In genomic region chr2:60323411-60323810, GRCm38 (mm10) we compare ENCODE assay signal across 10 mouse cellular contexts. TPM values are rescaled to one million over a fixed set of nuclear protein-coding genes. Genes with fewer than 3 reads are reported as not detected.
DNase-seq lines count a peak whose midpoint lies in the region; ATAC-seq and TF ChIP-seq lines count a peak whose summit lies in the region.
"Had no signal": no experiment of that assay in that cellular context is flagged by ENCODE, and none has a peak within 500 bp of the region (broad histone marks: within the 10 kb centered on the region; RNA-seq: fewer than 3 reads in every experiment).

No protein-coding gene starts in this region.

- TF ChIP-seq POLR2A in bone marrow macrophage, adult 2 months (IDR thresholded peaks at IDR 0.05; ENCODE audit: borderline replicate concordance, low read depth, low read length), result no peak

- H3K27me3 ChIP-seq in hindbrain, embryonic 11.5 days (ENCODE audit: control insufficient read depth, insufficient read depth, low read length), result no peaks in the 10 kb centered on the region
- no peaks in the 10 kb centered on the region for H3K27me3 ChIP-seq in hindbrain, embryonic 14.5 days (ENCODE audit: control insufficient read depth, insufficient read depth, low read length)
- H3K27me3 ChIP-seq in limb, embryonic 10.5 days (ENCODE audit: low read depth, poor library complexity, severe bottlenecking), result no peaks in the 10 kb centered on the region
- H3K27me3 ChIP-seq: neural tube, embryonic 13.5 days had no signal

- H3K36me3 ChIP-seq in hindbrain, embryonic 11.5 days (ENCODE audit: control insufficient read depth, insufficient read depth, low read length), result no peaks in the 10 kb centered on the region
- H3K36me3 ChIP-seq in hindbrain, embryonic 14.5 days (replicated peaks; ENCODE audit: control insufficient read depth, insufficient read depth), result no peaks in the 10 kb centered on the region
- peaks cover 3% of the 10 kb centered on the region; the same call in 1 of the 2 replicates for H3K36me3 ChIP-seq in limb, embryonic 10.5 days
- H3K36me3 ChIP-seq: neural tube, embryonic 13.5 days had no signal

- ATAC-seq in hindbrain, embryonic 11.5 days (ENCODE audit: low FRiP score), result no peak
- ATAC-seq in hindbrain, embryonic 14.5 days (ENCODE audit: low FRiP score), result no peak

- no peak overlapping the region for H3K9ac ChIP-seq in hindbrain, embryonic 11.5 days (ENCODE audit: low read depth, low read length)
- no peak overlapping the region for H3K9ac ChIP-seq in hindbrain, embryonic 14.5 days
- H3K9ac ChIP-seq: neural tube, embryonic 13.5 days had no signal

- H3K4me3 ChIP-seq in hindbrain, embryonic 11.5 days (ENCODE audit: low read depth, low read length), result no peak overlapping the region
- H3K4me3 ChIP-seq in hindbrain, embryonic 14.5 days (replicated peaks; ENCODE audit: low read length), result no peak overlapping the region
- H3K4me3 ChIP-seq in bone marrow macrophage, adult 2 months (ENCODE audit: insufficient read depth, low read length), result no peak overlapping the region
- H3K4me3 ChIP-seq in limb, embryonic 10.5 days, result no peak overlapping the region
- H3K4me3 ChIP-seq: heart, embryonic 10.5 days; neural tube, embryonic 13.5 days had no signal

- H3K4me1 ChIP-seq in hindbrain, embryonic 11.5 days (replicated peaks; ENCODE audit: control insufficient read depth, insufficient read depth, low read length), result no peaks in the 10 kb centered on the region
- H3K4me1 ChIP-seq in hindbrain, embryonic 14.5 days (replicated peaks; ENCODE audit: control insufficient read depth, insufficient read depth, low read length), result no peaks in the 10 kb centered on the region
- no peaks in the 10 kb centered on the region; the same call in 1 of the 2 replicates for H3K4me1 ChIP-seq in bone marrow macrophage, adult 2 months (ENCODE audit: control insufficient read depth, insufficient read depth, low read length)
- H3K4me1 ChIP-seq in limb, embryonic 10.5 days, result no peaks in the 10 kb centered on the region
- H3K4me1 ChIP-seq: heart, embryonic 10.5 days; neural tube, embryonic 13.5 days had no signal

- H3K4me2 ChIP-seq in hindbrain, embryonic 11.5 days (replicated peaks; ENCODE audit: low read depth, low read length), result no peak overlapping the region
- H3K4me2 ChIP-seq in hindbrain, embryonic 14.5 days (replicated peaks), result no peak overlapping the region
- H3K4me2 ChIP-seq: neural tube, embryonic 13.5 days had no signal

- 89% methylated on average over 5 of the region's 5 CpGs for WGBS in hindbrain, embryonic 11.5 days
- 86% methylated on average over 5 of the region's 5 CpGs for WGBS in hindbrain, embryonic 14.5 days
- 90% methylated on average over 5 of the region's 5 CpGs for WGBS in limb, embryonic 10.5 days

- TF ChIP-seq CTCF in bone marrow macrophage, adult 2 months (IDR thresholded peaks at IDR 0.05; ENCODE audit: low read depth, low read length), result peak; percentile 48; the same call in 1 of the 2 replicates

- no peaks in the 10 kb centered on the region for H3K9me3 ChIP-seq in hindbrain, embryonic 11.5 days (ENCODE audit: control insufficient read depth, low read length)
- no peaks in the 10 kb centered on the region for H3K9me3 ChIP-seq in hindbrain, embryonic 14.5 days (ENCODE audit: control insufficient read depth, low read length)
- H3K9me3 ChIP-seq in limb, embryonic 10.5 days (replicated peaks), result no peaks in the 10 kb centered on the region
- H3K9me3 ChIP-seq: heart, embryonic 10.5 days; neural tube, embryonic 13.5 days had no signal

- peak; percentile 23 for DNase-seq in hindbrain, embryonic 11.5 days (ENCODE audit: low spot score)
- DNase-seq in hindbrain, embryonic 14.5 days (ENCODE audit: low spot score), result no peak
- DNase-seq in CD8-positive naive resting alpha-beta T cell, adult 2 months (ENCODE audit: low read depth in 2 of 2, low spot score in 2 of 2), result peak; percentile 4 to 10
- DNase-seq in mesoderm, embryonic 11.5 days (ENCODE audit: low read depth, low spot score), result peak; percentile 16
- no peak for DNase-seq in left cerebral cortex, adult 11 months (ENCODE audit: low spot score)
- DNase-seq in limb, embryonic 10.5 days (ENCODE audit: low spot score), result no peak
- no peak for DNase-seq in layer of hippocampus, adult 9-11 months

- H3K27ac ChIP-seq in hindbrain, embryonic 11.5 days (ENCODE audit: low read depth, low read length), result no peak overlapping the region
- H3K27ac ChIP-seq in hindbrain, embryonic 14.5 days, result no peak overlapping the region
- H3K27ac ChIP-seq in bone marrow macrophage, adult 2 months (ENCODE audit: insufficient read depth, low read depth, low read length), result no peak overlapping the region
- no peak overlapping the region for H3K27ac ChIP-seq in limb, embryonic 10.5 days
- H3K27ac ChIP-seq: heart, embryonic 10.5 days; neural tube, embryonic 13.5 days had no signal

RNA-seq across cellular contexts. Expression of gene Cd302, which starts 39.1 kb away (rescaled TPM):
- polyA plus RNA-seq in hindbrain, embryonic 11.5 days (2014; fragmentation: Nextera tagmentation; extraction: Ambion mirVana), result 20.0 and 21.2 TPM in 2 replicates
- polyA plus RNA-seq in hindbrain, embryonic 14.5 days (2014; fragmentation: Nextera tagmentation; extraction: Ambion mirVana), result 16.2 and 22.8 TPM in 2 replicates
- 120 and 135 TPM in 2 replicates for polyA plus RNA-seq in bone marrow macrophage, adult 2 months (2012; ENCODE audit: insufficient read depth, insufficient read length, missing spikeins)
- 22.3 and 23.5 TPM in 2 replicates for polyA plus RNA-seq in limb, embryonic 10.5 days (2016; fragmentation: Nextera tagmentation; extraction: Ambion mirVana)

RNA-seq across cellular contexts. Expression of gene Ly75, which starts 59.7 kb away (rescaled TPM):
- 2.3 and 2.9 TPM in 2 replicates for polyA plus RNA-seq in hindbrain, embryonic 11.5 days (2014; fragmentation: Nextera tagmentation; extraction: Ambion mirVana)
- 1.6 TPM in 2 replicates for polyA plus RNA-seq in hindbrain, embryonic 14.5 days (2014; fragmentation: Nextera tagmentation; extraction: Ambion mirVana)
- 0.19 and 0.42 TPM in 2 replicates for polyA plus RNA-seq in bone marrow macrophage, adult 2 months (2012; ENCODE audit: insufficient read depth, insufficient read length, missing spikeins)
- polyA plus RNA-seq in limb, embryonic 10.5 days (2016; fragmentation: Nextera tagmentation; extraction: Ambion mirVana), result 5.9 and 7.0 TPM in 2 replicates

Comparison
In these comparisons a context has a peak if more than half of its experiments do, and no peak if none do; other contexts are left out.
1. DNase-seq: peak in hindbrain, embryonic 11.5 days (single experiment), CD8-positive naive resting alpha-beta T cell, adult 2 months (2 of 2) and mesoderm, embryonic 11.5 days (single experiment); none in hindbrain, embryonic 14.5 days (single experiment), left cerebral cortex, adult 11 months (single experiment), limb, embryonic 10.5 days (single experiment) and layer of hippocampus, adult 9-11 months (single experiment).